Mouse (Mus musculus) cerebellum, adult 18-20 months (tissue): ENCODE measurements at regions not wholly inside any gene's neighbourhood (a gene's known extent, or its start where the extent isn't known, plus 50 kb on each side); places are given as distances from the start of the nearest gene placed in this dataset.

Experiments
- DNase-seq, 2 experiments: peaks; one replicate each; pipeline ENCODE4 v3.0.0; 2021

- DNase-seq: no peak
Observed at GRCm38 (mm10) chr8:30946154-30947065, 2482.1 kb upstream of the 5930422O12Rik start.

GRCm38 (mm10) chr8:30952818-30953217 lies 2475.7 kb upstream of the 5930422O12Rik start:
- DNase-seq: no peak

- DNase-seq: no peak
Observed at GRCm38 (mm10) chr8:30959436-30960180, 2468.9 kb upstream of the 5930422O12Rik start.

- DNase-seq: no peak
Observed at GRCm38 (mm10) chr8:30960486-30960885, 2468.0 kb upstream of the 5930422O12Rik start.

- no peak for DNase-seq
Observed at GRCm38 (mm10) chr8:30962207-30962606, 2466.3 kb upstream of the 5930422O12Rik start.

- no peak for DNase-seq
Observed at GRCm38 (mm10) chr8:30982814-30983213, 2445.7 kb upstream of the 5930422O12Rik start.

- DNase-seq: no peak
Observed at GRCm38 (mm10) chr8:30988051-30988450, 2440.5 kb upstream of the 5930422O12Rik start.

GRCm38 (mm10) chr8:30998657-30999056 lies 2429.9 kb upstream of the 5930422O12Rik start:
- DNase-seq: no peak

GRCm38 (mm10) chr8:31000120-31000519 lies 2428.4 kb upstream of the 5930422O12Rik start:
- DNase-seq: no peak

- DNase-seq: no peak
Observed at GRCm38 (mm10) chr8:31001980-31002730, 2426.4 kb upstream of the 5930422O12Rik start.

- DNase-seq: no peak
Observed at GRCm38 (mm10) chr8:31008309-31008708, 2420.2 kb upstream of the 5930422O12Rik start.

GRCm38 (mm10) chr8:31012068-31012467 lies 2416.4 kb upstream of the 5930422O12Rik start:
- no peak for DNase-seq

- peak; percentile 80 to 85 for DNase-seq
Observed at GRCm38 (mm10) chr8:31031721-31032591, 2396.6 kb upstream of the 5930422O12Rik start.

- DNase-seq: peak; percentile 88 to 93
Observed at GRCm38 (mm10) chr8:31033281-31033680, 2395.2 kb upstream of the 5930422O12Rik start.

GRCm38 (mm10) chr8:31036892-31037291 lies 2391.6 kb upstream of the 5930422O12Rik start:
- no peak for DNase-seq
